Mouse (Mus musculus) hindbrain, embryonic 11.5 days (tissue): ENCODE data around the gene Pdpk1. TPM values are rescaled to one million over a fixed set of nuclear protein-coding genes. Genes with fewer than 3 reads are reported as not detected.
A peak's percentile ranks its signal among the peaks of the same experiment; 100 is the strongest.
"Not testable (repeated sequence)": the region's sequence is repeated elsewhere in the genome, so short reads cannot be mapped to it uniquely, and the experiment has no call there.

Source experiments
- ATAC-seq: fragments of 200-750 bp; cut with Nextera tagmentation; 2 replicates; pipeline ENCODE4 v1.8.0; 2017; ENCODE audit warnings: mild to moderate bottlenecking, moderate TSS enrichment, moderate library complexity; ENCODE audit not compliant: low FRiP score
- DNase-seq: peaks from one replicate; pipeline ENCODE4 v3.0.0-alpha.2; 2015; ENCODE audit warnings: low spot score
- H3K27ac ChIP-seq: fragments of 300-500 bp; sonication (generic); 2 replicates; pipeline ENCODE4 v1.5.1; 2014; ENCODE audit warnings: mild to moderate bottlenecking, low read depth, low read length
- H3K27me3 ChIP-seq: fragments of 300-500 bp; sonication (generic); 2 replicates; pipeline ENCODE4 v1.6.1; 2014; ENCODE audit warnings: mild to moderate bottlenecking, low read length, moderate library complexity, mixed read lengths; ENCODE audit not compliant: control insufficient read depth, insufficient read depth
- H3K36me3 ChIP-seq: fragments of 300-500 bp; sonication (generic); 2 replicates; pipeline ENCODE4 v1.6.1; 2014; ENCODE audit warnings: mild to moderate bottlenecking, low read length, moderate library complexity, mixed read lengths; ENCODE audit not compliant: control insufficient read depth, insufficient read depth
- H3K4me1 ChIP-seq: fragments of 300-500 bp; sonication (generic); replicated peaks from 2 replicates; pipeline ENCODE4 v1.6.1; 2014; ENCODE audit warnings: low read length, mixed read lengths; ENCODE audit not compliant: control insufficient read depth, insufficient read depth
- H3K4me2 ChIP-seq: fragments of 300-500 bp; sonication (generic); replicated peaks from 2 replicates; pipeline ENCODE4 v1.6.1; 2014; ENCODE audit warnings: mild to moderate bottlenecking, low read depth, low read length
- H3K4me3 ChIP-seq: fragments of 300-500 bp; sonication (generic); 2 replicates; pipeline ENCODE4 v1.5.1; 2014; ENCODE audit warnings: low read depth, low read length
- H3K9ac ChIP-seq: fragments of 300-500 bp; sonication (generic); 2 replicates; pipeline ENCODE4 v1.6.1; 2014; ENCODE audit warnings: low read depth, low read length
- H3K9me3 ChIP-seq: fragments of 300-500 bp; sonication (generic); 2 replicates; pipeline ENCODE4 v1.6.1; 2016; ENCODE audit warnings: low read length; ENCODE audit not compliant: control insufficient read depth
- WGBS: fragments of 180-500 bp; shearing (Covaris S2); extraction: QIAGEN DNeasy Blood & Tissue Kit; methylation state at CpG from one replicate; pipeline ENCODE4 v1.1.7; 2014; 5-methylcytosine and 5-hydroxymethylcytosine counted together
- polyA plus RNA-seq: library from polyadenylated mRNA; unstranded; fragments of >200 nt; fragmentation: Nextera tagmentation; extraction: Ambion mirVana; gene quantifications from 2 replicates; pipeline ENCODE4 v1.2.1, GENCODE M21; 2014

Gene Pdpk1
- polyA plus RNA-seq, 1 experiment from 2014 or later, result 61.7 TPM

DNA sequence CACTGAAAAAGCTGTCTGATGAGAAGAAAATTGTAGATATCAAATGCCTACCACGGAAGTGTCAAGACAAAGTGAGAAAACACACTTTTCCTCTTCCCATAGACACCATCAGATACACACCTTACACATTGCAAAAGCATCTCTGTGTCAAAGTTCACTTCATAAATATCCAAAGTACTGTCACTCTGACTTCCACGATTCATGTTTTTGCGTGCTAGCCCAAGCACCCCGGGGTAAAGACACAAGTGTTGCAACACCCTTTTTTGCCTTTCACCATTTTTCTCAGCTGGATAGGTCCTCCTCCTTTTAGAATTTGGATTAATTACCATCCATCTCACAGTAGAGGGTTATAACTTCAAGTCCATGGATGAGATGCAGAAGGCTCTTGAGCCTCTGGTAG, 10.8 kb downstream of the Pdpk1 start:
- Histone ChIP-seq H3K4me3 (peak overlapping the region; percentile 88), H3K9me3 (no peaks in the 10 kb centered on the region), H3K27me3 (no peaks in the 10 kb centered on the region), H3K4me1 (no peaks in the 10 kb centered on the region; the same call in 1 of the 2 replicates), H3K4me2 (peak overlapping the region; percentile 76), H3K27ac (no peak overlapping the region), H3K36me3 (no peaks in the 10 kb centered on the region), H3K9ac (no peak overlapping the region)
- 94% methylated on average over 4 of the region's 4 CpGs for WGBS
- ATAC-seq (no peak), DNase-seq (no peak)

DNA sequence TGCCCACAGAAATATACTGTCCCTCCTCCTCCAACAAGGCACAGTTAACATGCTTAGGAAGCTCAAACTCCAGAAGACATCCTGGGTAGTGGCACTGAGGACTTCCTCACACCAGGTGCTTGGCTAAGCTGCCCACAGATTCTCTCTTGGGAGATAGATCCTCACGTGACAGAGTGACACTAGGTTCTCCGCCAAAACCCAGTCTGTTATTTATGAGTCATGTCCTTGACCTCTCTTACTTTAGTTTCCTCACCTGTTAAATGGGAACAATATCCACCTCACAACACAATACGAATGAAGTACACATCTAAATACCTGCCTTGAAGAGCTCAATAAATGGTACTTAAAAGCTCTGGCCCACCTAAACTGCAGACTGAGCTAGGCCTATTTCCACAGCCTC, 11.5 kb downstream of the Pdpk1 start:
- DNase-seq, result no peak
- H3K9ac ChIP-seq, result no peak overlapping the region
- H3K36me3 ChIP-seq, result no peaks in the 10 kb centered on the region
- ATAC-seq, result no peak
- H3K4me1 ChIP-seq, result no peaks in the 10 kb centered on the region; the same call in 1 of the 2 replicates
- no peak overlapping the region for H3K4me3 ChIP-seq
- no peaks in the 10 kb centered on the region for H3K9me3 ChIP-seq
- H3K27me3 ChIP-seq, result no peaks in the 10 kb centered on the region
- no peak overlapping the region for H3K4me2 ChIP-seq
- WGBS, result 91% methylated on average over 3 of the region's 3 CpGs
- no peak overlapping the region for H3K27ac ChIP-seq

DNA sequence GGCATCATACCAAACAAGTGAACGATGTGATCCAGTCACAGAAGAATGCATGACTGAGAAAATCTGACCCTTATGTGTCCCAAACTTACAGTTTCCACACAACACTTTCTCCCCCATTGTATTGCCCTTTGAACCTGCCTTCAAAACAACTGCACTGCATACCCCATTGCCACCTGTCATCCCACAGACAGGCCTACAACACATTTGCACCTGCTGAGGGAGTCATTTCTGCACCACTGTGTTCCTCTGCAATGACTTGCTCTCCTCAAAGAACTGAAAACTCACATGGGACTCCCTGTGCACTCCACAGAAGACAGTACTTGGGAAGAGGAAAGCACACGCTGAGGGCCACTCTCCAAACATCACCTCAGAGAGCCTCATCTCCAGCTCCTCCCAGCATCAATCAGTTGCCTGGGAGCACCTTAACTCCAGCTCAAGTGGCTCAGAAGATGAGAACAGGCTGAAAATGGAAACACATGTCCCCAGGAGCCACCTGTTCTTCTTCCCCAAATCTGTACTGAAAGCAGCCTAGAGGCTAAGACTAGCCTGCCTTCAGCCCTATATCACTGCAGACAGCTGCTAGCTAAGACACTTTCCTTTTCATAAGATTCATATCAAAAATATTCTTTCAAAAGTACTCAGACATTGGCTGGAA, 13.4 kb downstream of the Pdpk1 start:
- H3K4me1 ChIP-seq, result no peaks in the 10 kb centered on the region; the same call in 1 of the 2 replicates
- H3K36me3 ChIP-seq, result no peaks in the 10 kb centered on the region
- no peak overlapping the region for H3K27ac ChIP-seq
- H3K9ac ChIP-seq, result no peak overlapping the region
- DNase-seq (no peak), ATAC-seq (no peak)
- no peaks in the 10 kb centered on the region for H3K27me3 ChIP-seq
- H3K4me3 ChIP-seq, result no peak overlapping the region
- WGBS, result 86% methylated on average over 2 of the region's 2 CpGs
- H3K4me2 ChIP-seq, result no peak overlapping the region
- no peaks in the 10 kb centered on the region for H3K9me3 ChIP-seq

DNA sequence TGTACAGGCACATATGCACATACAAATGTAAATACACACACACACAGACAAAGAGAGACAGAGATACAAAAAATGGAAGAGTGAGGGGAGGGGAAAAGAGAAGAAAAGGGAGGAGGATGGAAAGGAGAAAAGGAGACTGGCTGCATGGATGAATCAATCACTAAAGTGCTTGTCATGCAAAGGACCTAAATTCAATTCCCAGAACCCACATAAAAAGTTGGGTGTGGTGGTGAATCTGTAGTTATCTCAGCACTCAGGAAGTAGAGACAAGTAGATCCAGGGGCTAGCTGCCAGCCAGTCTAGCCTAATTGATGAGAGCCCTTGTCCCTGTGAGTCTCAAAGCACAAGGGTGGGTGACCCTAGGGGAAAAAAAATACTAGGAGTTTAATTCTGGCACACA, 16.7 kb downstream of the Pdpk1 start:
- Histone ChIP-seq H3K4me2 (no peak overlapping the region), H3K27ac (no peak overlapping the region), H3K9ac (no peak overlapping the region), H3K4me3 (no peak overlapping the region), H3K4me1 (no peaks in the 10 kb centered on the region), H3K36me3 (no peaks in the 10 kb centered on the region), H3K9me3 (no peaks in the 10 kb centered on the region), H3K27me3 (no peaks in the 10 kb centered on the region)
- DNase-seq (no peak), ATAC-seq (no peak)

DNA sequence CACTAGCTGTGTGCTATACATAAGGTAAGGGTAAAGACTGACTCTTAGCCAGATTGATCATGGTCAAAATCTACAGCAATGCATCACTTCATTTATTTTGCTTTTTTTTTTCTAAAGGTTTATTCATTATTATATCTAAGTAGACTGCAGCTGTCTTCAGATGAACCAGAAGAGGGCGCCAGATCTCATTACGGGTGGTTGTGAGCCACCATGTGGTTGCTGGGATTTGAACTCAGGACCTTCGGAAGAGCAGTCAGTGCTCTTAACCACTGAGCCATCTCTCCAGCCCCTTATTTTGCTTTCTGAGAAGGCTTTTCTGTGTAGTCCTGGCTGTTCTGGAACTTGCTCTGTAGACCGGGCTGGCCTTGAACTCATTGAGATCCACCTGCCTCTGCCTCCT, 17.8 kb downstream of the Pdpk1 start:
- H3K4me2 ChIP-seq, DNase-seq, ATAC-seq, H3K4me1 ChIP-seq, H3K27ac ChIP-seq, H3K27me3 ChIP-seq, H3K36me3 ChIP-seq, H3K4me3 ChIP-seq, H3K9ac ChIP-seq, H3K9me3 ChIP-seq: not testable (repeated sequence)
- WGBS, result 87% methylated on average over 4 of the region's 4 CpGs

DNA sequence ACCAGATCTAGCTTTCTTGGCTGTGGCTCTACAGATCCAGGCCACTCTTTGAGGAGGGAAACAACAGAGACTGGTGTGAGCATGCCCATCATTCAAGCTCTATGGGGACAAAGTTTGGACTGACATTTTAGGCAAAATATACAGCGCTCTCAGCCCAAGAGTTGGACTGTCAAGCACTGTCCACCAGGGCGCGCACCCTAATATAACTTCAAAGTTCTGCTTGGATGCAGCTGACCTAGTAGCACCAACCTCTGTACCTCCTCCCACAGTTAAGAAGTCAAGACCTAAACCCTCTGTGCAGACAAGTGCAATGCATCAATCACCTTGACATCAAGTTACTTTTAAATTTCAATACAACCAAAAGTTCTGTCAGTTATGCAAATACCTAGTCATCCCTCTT, 19.2 kb downstream of the Pdpk1 start:
- no peak for ATAC-seq
- no peaks in the 10 kb centered on the region for H3K4me1 ChIP-seq
- H3K27ac ChIP-seq, result no peak overlapping the region
- H3K27me3 ChIP-seq, result no peaks in the 10 kb centered on the region
- H3K4me3 ChIP-seq, result no peak overlapping the region
- no peak overlapping the region for H3K4me2 ChIP-seq
- no peak for DNase-seq
- no peaks in the 10 kb centered on the region for H3K9me3 ChIP-seq
- H3K9ac ChIP-seq, result no peak overlapping the region
- 86% methylated on average over 3 of the region's 3 CpGs for WGBS
- no peaks in the 10 kb centered on the region for H3K36me3 ChIP-seq

DNA sequence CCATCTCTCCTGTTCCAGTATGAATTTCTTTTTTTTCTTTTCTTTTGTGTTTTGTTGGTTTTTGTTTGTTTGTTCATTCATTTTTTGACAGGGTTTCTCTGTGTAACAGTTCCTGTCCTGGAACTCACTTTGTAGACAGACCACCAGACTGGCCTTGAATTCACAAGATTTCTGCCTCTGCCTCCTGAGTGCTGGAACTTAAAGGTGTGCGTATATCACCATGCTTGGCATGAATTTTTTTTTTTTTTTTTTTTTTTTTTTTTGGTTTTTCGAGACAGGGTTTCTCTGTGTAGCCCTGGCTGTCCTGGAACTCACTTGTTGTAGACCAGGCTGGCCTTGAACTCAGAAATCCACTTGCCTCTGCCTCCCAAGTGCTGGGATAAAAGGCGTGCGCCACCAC, 21.5 kb downstream of the Pdpk1 start:
- not testable (repeated sequence) for H3K36me3 ChIP-seq, H3K9me3 ChIP-seq, H3K27me3 ChIP-seq, H3K4me2 ChIP-seq, H3K27ac ChIP-seq, H3K4me1 ChIP-seq, H3K9ac ChIP-seq, DNase-seq, H3K4me3 ChIP-seq, ATAC-seq
- 97% methylated on average over 3 of the region's 4 CpGs for WGBS

DNA sequence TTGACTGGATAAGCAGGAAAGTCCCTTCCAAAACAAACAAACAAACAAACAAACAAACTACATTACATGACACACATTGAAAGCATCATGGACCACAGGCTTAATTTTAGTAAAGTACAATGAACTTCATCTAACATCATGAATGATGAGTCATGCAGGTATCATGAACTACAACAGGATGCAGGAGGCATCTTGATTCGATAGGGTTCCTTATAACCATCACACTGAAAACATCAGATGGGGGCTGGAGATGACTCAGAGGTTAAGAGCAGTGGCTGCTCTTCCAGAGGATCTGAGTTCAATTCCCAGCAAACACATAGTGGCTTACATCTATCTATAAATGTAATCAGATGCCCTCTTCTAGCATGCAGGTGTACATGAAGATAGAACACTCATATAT, 23.1 kb downstream of the Pdpk1 start:
- no peak overlapping the region for H3K27ac ChIP-seq
- no peaks in the 10 kb centered on the region for H3K27me3 ChIP-seq
- no peak overlapping the region for H3K4me2 ChIP-seq
- no peak overlapping the region for H3K9ac ChIP-seq
- H3K36me3 ChIP-seq, result no peaks in the 10 kb centered on the region
- H3K9me3 ChIP-seq, result no peaks in the 10 kb centered on the region
- H3K4me3 ChIP-seq, result no peak overlapping the region
- no peak for DNase-seq
- ATAC-seq, result no peak
- 98% methylated on average over 1 of the region's 1 CpGs for WGBS
- no peaks in the 10 kb centered on the region for H3K4me1 ChIP-seq

DNA sequence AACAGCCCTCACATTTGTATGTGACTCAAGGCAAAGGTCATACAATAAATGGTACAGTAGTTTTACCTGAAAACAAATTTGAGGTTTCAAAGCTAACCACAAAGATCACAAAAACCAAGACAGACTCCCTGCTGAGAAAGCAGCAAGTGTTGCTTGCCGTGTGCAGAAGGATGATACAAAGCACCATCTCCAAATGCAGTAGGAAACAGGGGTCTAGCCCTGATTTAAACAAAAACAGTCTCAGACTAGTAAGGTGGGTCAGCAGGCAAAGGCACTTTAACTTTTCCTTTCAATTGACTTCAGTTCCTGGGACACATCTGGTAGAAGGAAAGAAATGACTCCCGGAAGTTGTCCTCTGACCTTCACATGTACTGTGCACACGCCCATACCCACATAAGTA, 23.9 kb downstream of the Pdpk1 start:
- no peak overlapping the region for H3K9ac ChIP-seq
- DNase-seq (no peak), ATAC-seq (no peak)
- no peaks in the 10 kb centered on the region for H3K4me1 ChIP-seq
- H3K4me2 ChIP-seq, result no peak overlapping the region
- H3K9me3 ChIP-seq, result no peaks in the 10 kb centered on the region
- WGBS, result 71% methylated on average over 3 of the region's 3 CpGs
- no peaks in the 10 kb centered on the region for H3K36me3 ChIP-seq
- H3K4me3 ChIP-seq, result no peak overlapping the region
- no peaks in the 10 kb centered on the region for H3K27me3 ChIP-seq
- H3K27ac ChIP-seq, result no peak overlapping the region
